Comparison of ENCODE assay signal across 14 mouse cellular contexts in the genomic region with DNA sequence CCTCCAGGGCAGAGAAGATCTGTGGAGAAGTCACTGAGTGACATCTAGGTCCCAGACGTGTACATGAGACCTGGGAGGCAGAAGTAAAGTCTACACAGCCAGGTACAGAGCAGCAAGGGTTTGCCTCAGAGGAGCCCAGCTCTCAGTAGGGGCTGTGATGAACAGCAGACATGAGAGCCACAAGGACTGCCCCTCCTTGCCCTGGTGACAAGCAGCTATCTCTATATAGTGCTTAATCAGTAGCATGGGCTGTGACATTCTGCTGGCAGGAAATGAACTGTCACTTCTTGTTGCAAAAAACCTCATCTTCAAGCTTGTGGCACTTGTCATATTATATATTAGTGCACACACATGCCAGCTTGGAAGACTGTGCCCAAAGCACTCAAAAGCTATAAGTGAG.
"Had no signal": no experiment of that assay in that cellular context is flagged by ENCODE, and none has a peak within 500 bp of the region (broad histone marks: within the 10 kb centered on the region; RNA-seq: fewer than 3 reads in every experiment).

No protein-coding gene starts in this region.

- DNase-seq: kidney, adult 2 months; kidney, postnatal 14 days; lung, adult 2 months; lung, postnatal 36 days; right cerebral cortex, postnatal 14 days; thymus, adult 2 months; thymus, postnatal 25 days had no signal

- H3K27ac ChIP-seq: kidney, embryonic 15.5 days; left cerebral cortex, adult 2 months; limb, embryonic 10.5 days; liver, embryonic 15.5 days; midbrain, embryonic 15.5 days; stomach, embryonic 15.5 days had no signal

- H3K4me1 ChIP-seq: limb, embryonic 10.5 days; liver, embryonic 15.5 days; stomach, embryonic 15.5 days had no signal

- H3K36me3 ChIP-seq: liver, embryonic 15.5 days; midbrain, embryonic 15.5 days; stomach, embryonic 15.5 days had no signal

- ATAC-seq: midbrain, embryonic 15.5 days had no signal

- H3K4me3 ChIP-seq: kidney, embryonic 15.5 days; left cerebral cortex, adult 2 months; limb, embryonic 10.5 days; liver, embryonic 15.5 days; midbrain, embryonic 15.5 days; stomach, embryonic 15.5 days had no signal

- H3K9me3 ChIP-seq: kidney, embryonic 15.5 days; limb, embryonic 10.5 days; liver, embryonic 15.5 days; midbrain, embryonic 15.5 days; stomach, embryonic 15.5 days had no signal

- H3K9ac ChIP-seq: kidney, embryonic 15.5 days; liver, embryonic 15.5 days; midbrain, embryonic 15.5 days; stomach, embryonic 15.5 days had no signal

- H3K27me3 ChIP-seq: kidney, embryonic 15.5 days; liver, embryonic 15.5 days; midbrain, embryonic 15.5 days; stomach, embryonic 15.5 days had no signal

- H3K4me2 ChIP-seq: kidney, embryonic 15.5 days; liver, embryonic 11.5 days; liver, embryonic 15.5 days; midbrain, embryonic 15.5 days; stomach, embryonic 15.5 days had no signal
